Mouse (Mus musculus): ENCODE measurements around the gene Atp10b. TPM values are rescaled to one million over a fixed set of nuclear protein-coding genes. Genes with fewer than 3 reads are reported as not detected.

Gene Atp10b
- 0.04 TPM for polyA plus RNA-seq (2017; shearing (Covaris generic))

DNA sequence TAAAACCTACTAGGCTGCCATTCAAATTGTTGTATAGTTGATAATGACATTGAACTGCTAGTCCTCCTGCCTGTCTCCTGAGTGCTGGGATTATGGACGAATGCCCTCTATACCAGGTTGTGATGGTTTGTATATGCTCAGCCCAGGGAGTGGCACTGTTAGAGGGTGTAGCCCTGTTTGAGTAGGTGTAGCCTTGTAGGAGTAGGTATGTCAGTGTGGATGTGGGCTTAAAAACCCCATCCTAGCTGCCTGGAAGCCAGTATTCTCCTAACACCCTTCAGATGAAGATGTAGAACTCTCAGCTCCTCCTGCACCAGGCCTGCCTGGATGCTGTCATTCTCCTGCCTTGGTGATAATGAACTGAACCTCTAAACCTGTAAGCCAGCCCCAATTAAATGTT, at the start of gene Atp10b:
TSS of gene Atp10b (plus strand) at position 301 of the 400 bp plus-strand sequence.

Other genes starting within 250 kb of the Atp10b start
- gene Gm9972, start 114.1 kb upstream of the Atp10b start, polyA plus RNA-seq (2017; shearing (Covaris generic)) = not detected

All from CD4-positive, CD25-positive, alpha-beta regulatory T cell, adult 9 weeks (primary cell).